8 mouse cellular contexts compared by ENCODE assay signal in the genomic region with DNA sequence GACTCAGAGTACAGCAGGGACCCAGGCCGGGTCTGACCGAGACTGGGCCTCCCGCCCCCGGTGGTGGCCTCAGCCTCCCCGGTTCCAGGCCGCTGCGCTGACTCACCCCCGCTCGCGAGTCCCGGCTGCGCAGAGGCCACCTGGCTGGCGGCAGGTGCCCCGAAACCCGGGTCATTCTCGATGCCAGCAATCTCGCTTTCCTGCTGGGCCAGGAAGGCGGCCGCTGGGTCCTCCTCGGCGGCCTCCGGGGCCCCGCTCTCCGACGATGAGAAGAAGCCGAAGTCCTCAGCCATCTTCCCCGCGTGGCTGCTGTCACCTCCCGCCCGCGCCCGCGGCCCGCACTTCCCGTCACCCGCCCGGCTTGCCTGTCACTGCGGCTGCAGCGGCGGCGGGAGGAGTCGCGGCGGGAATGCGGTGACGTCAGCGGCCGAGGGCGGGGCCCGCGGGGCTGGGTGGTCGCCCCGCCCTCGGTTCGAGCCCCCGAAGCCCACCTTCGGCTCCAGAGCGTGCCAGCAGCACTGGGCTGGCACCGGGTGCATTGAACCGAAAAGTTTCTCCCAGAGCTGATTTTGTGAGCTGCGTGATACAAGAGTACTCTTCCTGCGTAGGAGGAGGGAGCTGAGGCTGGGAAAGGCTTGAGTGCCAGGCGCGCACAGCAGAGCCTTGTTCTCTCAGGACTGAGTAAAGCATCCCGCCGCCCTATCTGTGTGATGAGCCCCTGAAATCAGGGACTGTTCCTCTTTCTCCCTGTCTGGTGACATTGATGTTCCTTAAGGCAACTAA. TPM values are rescaled to one million over a fixed set of nuclear protein-coding genes. Genes with fewer than 3 reads are reported as not detected.
DNase-seq lines count a peak whose midpoint lies in the region; ATAC-seq and TF ChIP-seq lines count a peak whose summit lies in the region.

A gene (minus strand): TSS at position 373 of the 783 bp plus-strand sequence.

- TF ChIP-seq CTCF in C2C12 (IDR thresholded peaks at IDR 0.05; ENCODE audit: control insufficient read depth, insufficient read depth, insufficient read length) = no peak
- no peak for TF ChIP-seq CTCF in kidney, postnatal 0 days (IDR thresholded peaks at IDR 0.05; ENCODE audit: low read depth)

- no peaks in the 10 kb centered on the region for H3K79me3 ChIP-seq in C2C12 (ENCODE audit: low read depth)

- H3K9ac ChIP-seq in heart, embryonic 12.5 days = peak within 1 kb of the TSS; percentile 88
- peak within 1 kb of the TSS; percentile 87 for H3K9ac ChIP-seq in kidney, postnatal 0 days (ENCODE audit: low read depth, low read length)
- peak within 1 kb of the TSS; percentile 90 for H3K9ac ChIP-seq in liver, embryonic 12.5 days
- peak within 1 kb of the TSS; percentile 67 for H3K9ac ChIP-seq in stomach, embryonic 14.5 days (replicated peaks; ENCODE audit: low read depth, low read length)

- peak; percentile 91 for DNase-seq in brain, adult 2 months (ENCODE audit: low read depth, low spot score)
- peak; percentile 84 for DNase-seq in kidney, postnatal 0 days (ENCODE audit: low spot score)
- peak; percentile 83 for DNase-seq in naive thymus-derived CD4-positive, alpha-beta T cell, adult 2 months (ENCODE audit: low read depth)

- H3K79me2 ChIP-seq in C2C12 (ENCODE audit: control insufficient read depth, insufficient read depth) = no peaks in the 10 kb centered on the region

- H3K9me3 ChIP-seq in erythroblast, embryonic 14.5 days (ENCODE audit: control insufficient read depth, low read length) = no peaks in the 10 kb centered on the region
- H3K9me3 ChIP-seq in heart, embryonic 12.5 days (replicated peaks) = no peaks in the 10 kb centered on the region
- H3K9me3 ChIP-seq in kidney, postnatal 0 days (replicated peaks; ENCODE audit: low read length) = no peaks in the 10 kb centered on the region
- no peaks in the 10 kb centered on the region for H3K9me3 ChIP-seq in liver, embryonic 12.5 days (replicated peaks)
- no peaks in the 10 kb centered on the region for H3K9me3 ChIP-seq in stomach, embryonic 14.5 days (ENCODE audit: control insufficient read depth, low read depth, low read length)

- peak within 1 kb of the TSS; percentile 49 for H3K4me3 ChIP-seq in C2C12 (ENCODE audit: insufficient read depth, poor library complexity, severe bottlenecking)
- H3K4me3 ChIP-seq in erythroblast, embryonic 14.5 days (replicated peaks) = peak within 1 kb of the TSS; percentile 92
- H3K4me3 ChIP-seq in heart, embryonic 12.5 days = peak within 1 kb of the TSS; percentile 76
- H3K4me3 ChIP-seq in kidney, postnatal 0 days (replicated peaks; ENCODE audit: low read depth, low read length) = peak within 1 kb of the TSS; percentile 77
- peak within 1 kb of the TSS; percentile 83 for H3K4me3 ChIP-seq in liver, embryonic 12.5 days
- peak within 1 kb of the TSS; percentile 62 for H3K4me3 ChIP-seq in stomach, embryonic 14.5 days (ENCODE audit: low read depth, low read length)

- H3K36me3 ChIP-seq in C2C12 (ENCODE audit: control insufficient read depth, insufficient read depth) = no peaks in the 10 kb centered on the region
- H3K36me3 ChIP-seq in erythroblast, embryonic 14.5 days (ENCODE audit: control insufficient read depth) = peaks cover 22% of the 10 kb centered on the region
- no peaks in the 10 kb centered on the region; the same call in 1 of the 2 replicates for H3K36me3 ChIP-seq in heart, embryonic 12.5 days
- H3K36me3 ChIP-seq in kidney, postnatal 0 days (ENCODE audit: insufficient read depth, low read length) = no peaks in the 10 kb centered on the region
- peaks cover 8% of the 10 kb centered on the region for H3K36me3 ChIP-seq in liver, embryonic 12.5 days
- H3K36me3 ChIP-seq in stomach, embryonic 14.5 days (ENCODE audit: control insufficient read depth, insufficient read depth, low read length) = no peaks in the 10 kb centered on the region; the same call in 1 of the 2 replicates

- H3K27me3 ChIP-seq in C2C12 (ENCODE audit: control insufficient read depth, insufficient read depth, insufficient read length) = no peaks in the 10 kb centered on the region
- no peaks in the 10 kb centered on the region for H3K27me3 ChIP-seq in erythroblast, embryonic 14.5 days (ENCODE audit: control insufficient read depth)
- no peaks in the 10 kb centered on the region for H3K27me3 ChIP-seq in heart, embryonic 12.5 days (replicated peaks)
- H3K27me3 ChIP-seq in kidney, postnatal 0 days (ENCODE audit: insufficient read depth, low read length) = no peaks in the 10 kb centered on the region
- no peaks in the 10 kb centered on the region for H3K27me3 ChIP-seq in liver, embryonic 12.5 days (replicated peaks)
- H3K27me3 ChIP-seq in stomach, embryonic 14.5 days (ENCODE audit: control insufficient read depth, insufficient read depth, low read length) = no peaks in the 10 kb centered on the region

- 0 out of 2 replicates have a peak within 1 kb of the TSS, but pooled peaks have one; percentile 7 for H3K27ac ChIP-seq in heart, embryonic 12.5 days (ENCODE audit: poor library complexity, severe bottlenecking)
- peak within 1 kb of the TSS; percentile 76 for H3K27ac ChIP-seq in kidney, postnatal 0 days
- peak within 1 kb of the TSS; percentile 83 for H3K27ac ChIP-seq in liver, embryonic 12.5 days
- peak within 1 kb of the TSS; percentile 44; the same call in 1 of the 2 replicates for H3K27ac ChIP-seq in stomach, embryonic 14.5 days (ENCODE audit: low read length)

- H3K4me1 ChIP-seq in erythroblast, embryonic 14.5 days (ENCODE audit: control insufficient read depth) = peaks cover 54% of the 10 kb centered on the region
- peaks cover 20% of the 10 kb centered on the region for H3K4me1 ChIP-seq in heart, embryonic 12.5 days (replicated peaks)
- H3K4me1 ChIP-seq in kidney, postnatal 0 days (replicated peaks; ENCODE audit: insufficient read depth, low read length) = peaks cover 6% of the 10 kb centered on the region; the same call in 1 of the 2 replicates
- H3K4me1 ChIP-seq in liver, embryonic 12.5 days = peaks cover 50% of the 10 kb centered on the region
- peaks cover 7% of the 10 kb centered on the region; the same call in 1 of the 2 replicates for H3K4me1 ChIP-seq in stomach, embryonic 14.5 days (ENCODE audit: control insufficient read depth, insufficient read depth, low read length)

- peak within 1 kb of the TSS; percentile 96 for H3K4me2 ChIP-seq in heart, embryonic 12.5 days
- H3K4me2 ChIP-seq in kidney, postnatal 0 days (ENCODE audit: low read length) = peak within 1 kb of the TSS; percentile 95
- H3K4me2 ChIP-seq in liver, embryonic 12.5 days = peak within 1 kb of the TSS; percentile 95
- H3K4me2 ChIP-seq in stomach, embryonic 14.5 days (replicated peaks; ENCODE audit: low read depth, low read length) = peak within 1 kb of the TSS; percentile 95

- peak within 1 kb of the TSS; percentile 54 for H3ac ChIP-seq in C2C12 (ENCODE audit: control insufficient read depth, insufficient read length, low read depth)

- under 1% methylated on average over 66 of the region's 66 CpGs for WGBS in heart, embryonic 12.5 days
- 1% methylated on average over 57 of the region's 66 CpGs for WGBS in kidney, postnatal 0 days
- under 1% methylated on average over 66 of the region's 66 CpGs for WGBS in liver, embryonic 12.5 days (ENCODE audit: insufficient replicate concordance)
- under 1% methylated on average over 66 of the region's 66 CpGs for WGBS in stomach, embryonic 14.5 days

- ATAC-seq in heart, embryonic 12.5 days (ENCODE audit: insufficient number of reproducible peaks, low FRiP score) = peak; percentile 82
- peak; percentile 75 for ATAC-seq in kidney, postnatal 0 days (replicated peaks; ENCODE audit: low FRiP score, low read depth)
- peak; percentile 73 for ATAC-seq in liver, embryonic 12.5 days
- peak; percentile 78 for ATAC-seq in stomach, embryonic 14.5 days (ENCODE audit: insufficient number of reproducible peaks, insufficient read depth, low FRiP score, low read depth)

TF ChIP-seq in C2C12, 6 proteins besides CTCF, POLR2A, EP300 and RAD21:
- peak; percentile 22 for TF ChIP-seq MAX (IDR thresholded peaks at IDR 0.05)
- TF ChIP-seq MYOD1 (IDR thresholded peaks at IDR 0.05; ENCODE audit: control insufficient read depth, insufficient read length, low read depth) = no peak

RNA-seq across cellular contexts. Expression of the gene that starts here (rescaled TPM):
- 32.3 TPM for polyA plus RNA-seq in C2C12 (2012; fragmentation: generic; extraction: Trizol)
- polyA plus RNA-seq in erythroblast, embryonic 14.5 days (2012) = 46.7 and 79.0 TPM in 2 replicates
- 48.9 and 52.6 TPM in 2 replicates for polyA plus RNA-seq in heart, embryonic 12.5 days (2016; fragmentation: Nextera tagmentation; extraction: Ambion mirVana)
- polyA plus RNA-seq in kidney, postnatal 0 days (2015; fragmentation: Nextera tagmentation; extraction: Ambion mirVana) = 67.6 and 68.7 TPM in 2 replicates
- 51.2 and 52.6 TPM in 2 replicates for polyA plus RNA-seq in liver, embryonic 12.5 days (2016; fragmentation: Nextera tagmentation; extraction: Ambion mirVana)
- polyA plus RNA-seq in stomach, embryonic 14.5 days (2014; fragmentation: Nextera tagmentation; extraction: Ambion mirVana) = 40.3 and 45.6 TPM in 2 replicates

Comparison
In these comparisons a context has a peak if more than half of its experiments do, and no peak if none do; other contexts are left out.
1. Peak in every context shown above with its lines: DNase-seq, ATAC-seq, H3K4me3 ChIP-seq and H3K27ac ChIP-seq.
2. H3K27ac ChIP-seq: peak in every context shown above with its lines; median percentile 83 in liver, embryonic 12.5 days; 76 in kidney, postnatal 0 days; 44 in stomach, embryonic 14.5 days; 7 in heart, embryonic 12.5 days.